Mouse (Mus musculus): ENCODE data around the gene Yod1. TPM values are rescaled to one million over a fixed set of nuclear protein-coding genes. Genes with fewer than 3 reads are reported as not detected.

Yod1 gene
- polyA plus RNA-seq, 1 experiment: 0.70 TPM

DNA sequence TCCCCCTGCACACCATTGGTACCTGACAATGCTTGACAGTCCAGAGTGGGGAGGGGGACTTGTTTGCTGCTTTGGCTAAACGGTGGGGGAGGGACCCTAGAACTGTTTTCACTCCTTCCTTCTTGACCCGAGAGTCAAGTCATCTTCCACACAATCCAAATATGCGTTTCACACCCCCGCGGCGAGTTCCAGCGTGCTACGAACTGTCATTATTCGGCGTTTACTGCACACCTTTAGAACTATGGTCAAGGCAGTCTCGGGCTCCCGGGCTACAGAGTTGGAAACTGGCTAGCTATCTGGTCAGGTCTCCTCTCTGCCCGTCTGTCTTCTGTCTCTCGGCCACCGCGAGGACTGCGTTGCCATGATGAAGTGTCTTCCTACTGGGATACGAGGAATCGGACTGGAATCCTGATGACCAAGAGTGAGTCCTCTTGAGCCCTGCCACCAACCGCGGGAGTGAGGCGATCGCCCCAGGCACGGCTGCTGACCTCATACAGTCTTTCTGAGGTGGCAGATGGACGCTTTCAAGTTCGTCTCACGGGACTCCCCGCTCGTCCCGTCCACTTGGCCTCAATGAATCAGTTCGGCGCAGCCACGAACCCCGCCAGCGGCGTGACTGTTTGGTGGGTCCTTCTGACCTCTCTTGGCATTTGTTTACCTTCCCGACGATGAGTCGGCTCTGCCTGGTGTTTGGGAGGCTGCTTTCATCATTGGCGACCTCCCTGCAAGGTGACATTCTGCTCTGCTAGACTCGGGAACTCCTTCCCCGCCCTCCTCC, 425 bp upstream of the Yod1 start:
- Histone ChIP-seq H3K4me2 (ENCODE audit: low read depth) (peak overlapping the region; percentile 94), H3K4me3 (peak overlapping the region; percentile 99), H3ac (ENCODE audit: control insufficient read depth, insufficient read length) (peak overlapping the region; percentile 81), H3K36me3 (ENCODE audit: control insufficient read depth, insufficient read depth) (peaks cover 14% of the 10 kb centered on the region), H3K27me3 (ENCODE audit: control insufficient read depth, insufficient read depth, insufficient read length) (no peaks in the 10 kb centered on the region), H3K79me2 (ENCODE audit: control insufficient read depth, insufficient read depth) (peaks cover 48% of the 10 kb centered on the region)
- no peak for TF ChIP-seq CEBPB (IDR thresholded peaks at IDR 0.05; ENCODE audit: insufficient read depth, poor library complexity, severe bottlenecking)
- no peak for TF ChIP-seq MYOG (IDR thresholded peaks at IDR 0.05; ENCODE audit: control insufficient read depth in 1 of 3, insufficient read depth in 1 of 3, insufficient read length in 2 of 3, low read depth in 2 of 3)
- peak; percentile 43 for TF ChIP-seq POLR2A (IDR thresholded peaks at IDR 0.05; ENCODE audit: insufficient read length, low read depth)
- no peak for TF ChIP-seq REST (IDR thresholded peaks at IDR 0.05; ENCODE audit: insufficient read depth, insufficient read length)
- no peak for TF ChIP-seq SRF (IDR thresholded peaks at IDR 0.05; ENCODE audit: control insufficient read depth, insufficient read length, low read depth)
- peak in 1 of 3 experiments; percentile 6 for TF ChIP-seq MYOD1 (IDR thresholded peaks at IDR 0.05; ENCODE audit: control insufficient read depth in 1 of 3, insufficient read length in 2 of 3, low read depth in 2 of 3)
- TF ChIP-seq TCF3 (IDR thresholded peaks at IDR 0.05; ENCODE audit: insufficient read length, low read depth): no peak

DNA sequence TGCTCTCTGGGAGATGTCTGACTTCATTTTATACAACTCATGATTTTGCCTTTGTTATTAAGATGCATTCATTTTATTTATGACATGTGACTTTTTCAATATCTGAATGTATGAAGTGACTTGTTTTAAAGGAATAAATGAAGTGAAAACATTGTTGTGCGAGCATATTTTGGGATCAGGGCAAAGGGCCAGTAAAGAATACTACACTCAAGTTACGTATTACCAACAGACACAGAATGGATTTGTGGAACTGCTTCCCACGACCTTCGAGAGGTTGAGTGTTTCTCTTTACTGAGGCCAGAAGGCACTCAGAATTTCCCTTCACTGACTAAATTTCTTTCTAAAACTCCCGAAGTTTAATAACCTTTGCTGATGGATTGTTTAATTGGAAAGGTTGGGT, 7.1 kb downstream of the Yod1 start:
- no peak overlapping the region for H3K4me3 ChIP-seq
- H3K27me3 ChIP-seq (ENCODE audit: control insufficient read depth, insufficient read depth, insufficient read length): no peaks in the 10 kb centered on the region
- TF ChIP-seq SRF (IDR thresholded peaks at IDR 0.05; ENCODE audit: control insufficient read depth, insufficient read length, low read depth): no peak
- TF ChIP-seq E2F4 (IDR thresholded peaks at IDR 0.05; ENCODE audit: insufficient read depth): no peak
- TF ChIP-seq POLR2AphosphoS2 (IDR thresholded peaks at IDR 0.05; ENCODE audit: insufficient read length, low read depth): no peak
- no peak for TF ChIP-seq MAX (IDR thresholded peaks at IDR 0.05; ENCODE audit: low read depth)
- no peak for TF ChIP-seq MYOG (IDR thresholded peaks at IDR 0.05; ENCODE audit: control insufficient read depth in 1 of 3, insufficient read depth in 1 of 3, insufficient read length in 2 of 3, low read depth in 2 of 3)
- TF ChIP-seq TCF3 (IDR thresholded peaks at IDR 0.05; ENCODE audit: insufficient read length, low read depth): no peak
- no peak for TF ChIP-seq POLR2A (IDR thresholded peaks at IDR 0.05; ENCODE audit: insufficient read length, low read depth)
- no peak for TF ChIP-seq MYOD1 (IDR thresholded peaks at IDR 0.05; ENCODE audit: control insufficient read depth in 1 of 3, insufficient read length in 2 of 3, low read depth in 2 of 3)
- TF ChIP-seq CEBPB (IDR thresholded peaks at IDR 0.05; ENCODE audit: insufficient read depth, poor library complexity, severe bottlenecking): no peak
- TF ChIP-seq USF1 (IDR thresholded peaks at IDR 0.05; ENCODE audit: low read depth): no peak
- peaks cover 14% of the 10 kb centered on the region for H3K36me3 ChIP-seq (ENCODE audit: control insufficient read depth, insufficient read depth)
- no peak overlapping the region for H3K4me2 ChIP-seq (ENCODE audit: low read depth)
- no peak overlapping the region for H3ac ChIP-seq (ENCODE audit: control insufficient read depth, insufficient read length)
- peaks cover 51% of the 10 kb centered on the region for H3K79me2 ChIP-seq (ENCODE audit: control insufficient read depth, insufficient read depth)

DNA sequence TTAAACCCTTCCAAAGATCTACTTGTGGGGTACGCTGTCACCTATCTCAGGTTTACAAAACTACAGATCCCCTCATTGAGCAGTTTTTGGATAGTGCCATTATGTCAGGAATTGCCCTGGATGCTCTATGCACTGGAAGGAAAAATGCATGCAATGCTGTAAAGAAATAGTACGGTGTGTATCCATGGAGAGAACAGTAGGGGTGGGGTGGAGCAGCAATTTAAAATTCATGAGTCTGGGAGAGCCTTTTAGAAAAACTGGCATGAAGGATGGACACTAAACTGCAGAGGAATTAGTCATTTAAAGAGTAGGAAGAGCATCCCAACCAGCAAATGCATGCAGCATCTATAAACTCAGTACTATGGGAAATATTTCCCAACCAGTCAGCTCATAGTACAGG, 9.3 kb downstream of the Yod1 start:
- Histone ChIP-seq H3K79me2 (ENCODE audit: control insufficient read depth, insufficient read depth) (peaks cover 30% of the 10 kb centered on the region), H3ac (ENCODE audit: control insufficient read depth, insufficient read length) (no peak overlapping the region), H3K36me3 (ENCODE audit: control insufficient read depth, insufficient read depth) (peaks cover 5% of the 10 kb centered on the region), H3K27me3 (ENCODE audit: control insufficient read depth, insufficient read depth, insufficient read length) (no peaks in the 10 kb centered on the region), H3K4me3 (no peak overlapping the region), H3K4me2 (ENCODE audit: low read depth) (no peak overlapping the region)
- TF ChIP-seq MAX (IDR thresholded peaks at IDR 0.05; ENCODE audit: low read depth) (no peak), USF1 (IDR thresholded peaks at IDR 0.05; ENCODE audit: low read depth) (no peak), SRF (IDR thresholded peaks at IDR 0.05; ENCODE audit: control insufficient read depth, insufficient read length, low read depth) (no peak), MYOD1 (IDR thresholded peaks at IDR 0.05; ENCODE audit: control insufficient read depth in 1 of 3, insufficient read length in 2 of 3, low read depth in 2 of 3) (no peak), CEBPB (IDR thresholded peaks at IDR 0.05; ENCODE audit: insufficient read depth, poor library complexity, severe bottlenecking) (no peak), TCF12 (IDR thresholded peaks at IDR 0.05; ENCODE audit: insufficient read depth, poor library complexity, severe bottlenecking) (no peak), E2F4 (IDR thresholded peaks at IDR 0.05; ENCODE audit: insufficient read depth) (no peak), REST (IDR thresholded peaks at IDR 0.05; ENCODE audit: insufficient read depth, insufficient read length) (no peak)

DNA sequence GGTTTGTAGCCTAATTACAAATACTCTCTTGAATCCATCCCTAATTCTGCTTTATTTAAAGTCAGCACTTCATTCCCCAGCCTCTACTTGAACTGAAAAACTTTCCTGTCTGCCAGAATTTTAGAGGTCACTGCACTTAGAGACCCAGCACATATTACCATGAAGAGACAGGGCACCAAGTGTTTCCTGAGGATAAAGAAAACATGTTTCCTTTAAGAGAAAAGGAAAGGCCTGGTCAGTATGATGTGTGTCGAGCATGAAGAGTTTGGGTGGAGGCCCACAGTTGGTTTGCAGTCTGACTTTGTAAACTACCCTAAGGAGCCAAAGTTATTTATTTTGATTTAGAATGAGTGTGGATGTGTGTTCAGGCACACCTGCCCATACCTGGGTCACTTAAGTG, 10.9 kb downstream of the Yod1 start:
- Histone ChIP-seq H3K79me2 (ENCODE audit: control insufficient read depth, insufficient read depth) (peaks cover 15% of the 10 kb centered on the region), H3K27me3 (ENCODE audit: control insufficient read depth, insufficient read depth, insufficient read length) (no peaks in the 10 kb centered on the region), H3K4me3 (no peak overlapping the region), H3K4me2 (ENCODE audit: low read depth) (no peak overlapping the region), H3K36me3 (ENCODE audit: control insufficient read depth, insufficient read depth) (peaks cover 4% of the 10 kb centered on the region), H3ac (ENCODE audit: control insufficient read depth, insufficient read length) (no peak overlapping the region)
- TF ChIP-seq POLR2A (IDR thresholded peaks at IDR 0.05; ENCODE audit: insufficient read length, low read depth) (no peak), MYOG (IDR thresholded peaks at IDR 0.05; ENCODE audit: control insufficient read depth in 1 of 3, insufficient read depth in 1 of 3, insufficient read length in 2 of 3, low read depth in 2 of 3) (no peak), E2F4 (IDR thresholded peaks at IDR 0.05; ENCODE audit: insufficient read depth) (no peak), USF1 (IDR thresholded peaks at IDR 0.05; ENCODE audit: low read depth) (no peak), POLR2AphosphoS2 (IDR thresholded peaks at IDR 0.05; ENCODE audit: insufficient read length, low read depth) (no peak), CEBPB (IDR thresholded peaks at IDR 0.05; ENCODE audit: insufficient read depth, poor library complexity, severe bottlenecking) (no peak), MAX (IDR thresholded peaks at IDR 0.05; ENCODE audit: low read depth) (no peak), MYOD1 (IDR thresholded peaks at IDR 0.05; ENCODE audit: control insufficient read depth in 1 of 3, insufficient read length in 2 of 3, low read depth in 2 of 3) (no peak), TCF3 (IDR thresholded peaks at IDR 0.05; ENCODE audit: insufficient read length, low read depth) (no peak), TCF12 (IDR thresholded peaks at IDR 0.05; ENCODE audit: insufficient read depth, poor library complexity, severe bottlenecking) (no peak), SRF (IDR thresholded peaks at IDR 0.05; ENCODE audit: control insufficient read depth, insufficient read length, low read depth) (no peak), REST (IDR thresholded peaks at IDR 0.05; ENCODE audit: insufficient read depth, insufficient read length) (no peak)
